Mouse (Mus musculus): Measurements from ENCODE around the gene Rbl1. TPM values are rescaled to one million over a fixed set of nuclear protein-coding genes. Genes with fewer than 3 reads are reported as not detected.
"Not testable (repeated sequence)": the region's sequence is repeated elsewhere in the genome, so short reads cannot be mapped to it uniquely, and the experiment has no call there.

The Rbl1 gene
- 1 to 10 TPM; 2.0 to 2.1 TPM for total RNA-seq (2021)
- 0.84 and 1.7 TPM in 2 replicates for polyA plus RNA-seq (2012; rRNA removed)
- long read RNA-seq, full-length matches to known transcripts: 1 of 1 reads
- long read RNA-seq, partial matches to known transcripts: 0 of 1 reads
- long read RNA-seq, other reads (novel, unspliced or antisense): 0 of 1 reads

- 1% methylated on average over 73 of the region's 73 CpGs for WGBS
- intact Hi-C loops (cut with DNase I): loop anchor here (2.0 to 5.0 kb wide), 3 partner anchors 54 to 73 kb away; partner anchors contain the start of genes Mroh8, Rpn2 and Samhd1
- H3K4me1 ChIP-seq (ENCODE audit: control insufficient read depth, insufficient read depth, low read length): no peaks in the 10 kb centered on the region; the same call in none of the 2 replicates
- peak; percentile 92 to 93 for DNase-seq
- H3K27me3 ChIP-seq (ENCODE audit: control insufficient read depth, insufficient read depth, low read length): no peaks in the 10 kb centered on the region
- no peaks in the 10 kb centered on the region for H3K79me2 ChIP-seq (replicated peaks; ENCODE audit: control insufficient read depth, insufficient read depth, low read length)
- H3K9ac ChIP-seq (ENCODE audit: low read depth, low read length): peak within 1 kb of the TSS; percentile 90
- peaks cover 2% of the 10 kb centered on the region; the same call in 1 of the 2 replicates for H3K36me3 ChIP-seq (ENCODE audit: control insufficient read depth, insufficient read depth, low read length)
- TF ChIP-seq EP300 (IDR thresholded peaks at IDR 0.05; ENCODE audit: insufficient read depth, low read depth, low read length) (peak; percentile 53; the same call in 1 of the 2 replicates), POLR2A (IDR thresholded peaks at IDR 0.05; ENCODE audit: insufficient read depth, low read depth, low read length) (peak; percentile 73), CTCF (IDR thresholded peaks at IDR 0.05) (peak; percentile 48)
- H3K27ac ChIP-seq: peak within 1 kb of the TSS; percentile 81
- peak within 1 kb of the TSS; percentile 96 for H3K4me3 ChIP-seq
Observed at GRCm38 (mm10) chr2:157204366-157205218, at the start of gene Rbl1. Rbl1 (minus strand) TSS chr2:157204534.

DNA sequence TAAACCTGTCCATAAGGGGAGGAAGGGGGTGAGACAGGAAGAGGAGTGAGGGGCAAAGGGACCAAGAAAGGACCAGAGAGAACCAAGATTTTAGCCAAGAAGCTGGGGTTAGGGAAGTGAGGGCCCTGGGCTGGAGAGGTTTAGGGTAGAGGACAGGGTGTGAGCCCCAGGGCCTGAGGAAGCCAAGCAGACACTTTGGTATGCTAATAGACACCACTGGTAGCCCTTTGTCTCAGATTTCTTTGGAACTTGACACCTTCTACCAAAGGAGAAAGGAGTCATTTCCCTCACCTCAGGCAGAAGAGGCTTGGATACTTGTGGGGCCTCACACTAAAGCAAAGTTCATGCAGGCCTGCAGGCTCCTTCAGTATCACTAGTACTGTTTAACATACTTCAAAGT is 43.8 kb upstream of the Rbl1 start:
- DNase-seq: no peak
- intact Hi-C loops (cut with DNase I): no loop called here
- Histone ChIP-seq H3K79me2 (replicated peaks; ENCODE audit: control insufficient read depth, insufficient read depth, low read length) (no peaks in the 10 kb centered on the region), H3K36me3 (ENCODE audit: control insufficient read depth, insufficient read depth, low read length) (no peaks in the 10 kb centered on the region), H3K27me3 (ENCODE audit: control insufficient read depth, insufficient read depth, low read length) (no peaks in the 10 kb centered on the region; the same call in 1 of the 2 replicates), H3K4me1 (ENCODE audit: control insufficient read depth, insufficient read depth, low read length) (no peaks in the 10 kb centered on the region), H3K27ac (no peak overlapping the region), H3K4me3 (no peak overlapping the region), H3K9ac (ENCODE audit: low read depth, low read length) (no peak overlapping the region)
- TF ChIP-seq EP300 (IDR thresholded peaks at IDR 0.05; ENCODE audit: insufficient read depth, low read depth, low read length) (no peak), POLR2A (IDR thresholded peaks at IDR 0.05; ENCODE audit: insufficient read depth, low read depth, low read length) (no peak), CTCF (IDR thresholded peaks at IDR 0.05) (no peak)

- Histone ChIP-seq H3K27me3 (ENCODE audit: control insufficient read depth, insufficient read depth, low read length) (no peaks in the 10 kb centered on the region), H3K9ac (ENCODE audit: low read depth, low read length) (no peak overlapping the region), H3K27ac (no peak overlapping the region), H3K4me3 (no peak overlapping the region), H3K79me2 (replicated peaks; ENCODE audit: control insufficient read depth, insufficient read depth, low read length) (no peaks in the 10 kb centered on the region), H3K36me3 (ENCODE audit: control insufficient read depth, insufficient read depth, low read length) (no peaks in the 10 kb centered on the region), H3K4me1 (ENCODE audit: control insufficient read depth, insufficient read depth, low read length) (no peaks in the 10 kb centered on the region)
- intact Hi-C loops (cut with DNase I): no loop called here
- no peak for DNase-seq
- WGBS: 67% methylated on average over 2 of the region's 2 CpGs
- TF ChIP-seq EP300 (IDR thresholded peaks at IDR 0.05; ENCODE audit: insufficient read depth, low read depth, low read length): no peak
- no peak for TF ChIP-seq POLR2A (IDR thresholded peaks at IDR 0.05; ENCODE audit: insufficient read depth, low read depth, low read length)
- TF ChIP-seq CTCF (IDR thresholded peaks at IDR 0.05): no peak
Observed at GRCm38 (mm10) chr2:157245603-157246002, 41.3 kb upstream of the Rbl1 start.

GRCm38 (mm10) chr2:157245001-157245400 is 40.7 kb upstream of the Rbl1 start:
- WGBS: 39% methylated on average over 5 of the region's 5 CpGs

DNA sequence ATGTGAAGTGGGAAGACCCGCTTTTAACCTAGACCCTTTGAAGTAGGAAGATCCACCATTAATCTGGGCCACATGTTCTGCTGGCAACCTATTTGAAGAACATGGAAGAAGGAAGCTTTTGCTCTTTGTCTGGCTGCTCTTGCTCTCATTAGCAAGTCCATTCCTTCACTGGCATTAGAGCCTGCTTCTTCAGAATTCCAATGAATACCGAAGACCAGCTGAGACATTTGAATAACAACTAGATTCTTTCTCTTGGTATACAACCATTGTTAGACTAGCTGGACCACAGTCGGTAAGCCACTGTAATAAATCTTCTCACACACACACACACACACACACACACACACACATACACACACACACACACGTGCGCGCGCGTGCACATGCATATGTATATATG is 31.6 kb upstream of the Rbl1 start:
- 89% methylated on average over 8 of the region's 8 CpGs for WGBS
- H3K9ac ChIP-seq (ENCODE audit: low read depth, low read length): no peak overlapping the region
- no peak for DNase-seq

More at GRCm38 (mm10) chr2:157245001-157245400, 40.7 kb upstream of the Rbl1 start:
- Histone ChIP-seq H3K9ac (ENCODE audit: low read depth, low read length) (no peak overlapping the region), H3K27ac (no peak overlapping the region), H3K4me3 (no peak overlapping the region), H3K36me3 (ENCODE audit: control insufficient read depth, insufficient read depth, low read length) (no peaks in the 10 kb centered on the region), H3K4me1 (ENCODE audit: control insufficient read depth, insufficient read depth, low read length) (no peaks in the 10 kb centered on the region), H3K27me3 (ENCODE audit: control insufficient read depth, insufficient read depth, low read length) (no peaks in the 10 kb centered on the region), H3K79me2 (replicated peaks; ENCODE audit: control insufficient read depth, insufficient read depth, low read length) (no peaks in the 10 kb centered on the region)
- no peak for DNase-seq
- TF ChIP-seq CTCF (IDR thresholded peaks at IDR 0.05) (no peak), EP300 (IDR thresholded peaks at IDR 0.05; ENCODE audit: insufficient read depth, low read depth, low read length) (no peak), POLR2A (IDR thresholded peaks at IDR 0.05; ENCODE audit: insufficient read depth, low read depth, low read length) (no peak)
- intact Hi-C loops (cut with DNase I): no loop called here

DNA sequence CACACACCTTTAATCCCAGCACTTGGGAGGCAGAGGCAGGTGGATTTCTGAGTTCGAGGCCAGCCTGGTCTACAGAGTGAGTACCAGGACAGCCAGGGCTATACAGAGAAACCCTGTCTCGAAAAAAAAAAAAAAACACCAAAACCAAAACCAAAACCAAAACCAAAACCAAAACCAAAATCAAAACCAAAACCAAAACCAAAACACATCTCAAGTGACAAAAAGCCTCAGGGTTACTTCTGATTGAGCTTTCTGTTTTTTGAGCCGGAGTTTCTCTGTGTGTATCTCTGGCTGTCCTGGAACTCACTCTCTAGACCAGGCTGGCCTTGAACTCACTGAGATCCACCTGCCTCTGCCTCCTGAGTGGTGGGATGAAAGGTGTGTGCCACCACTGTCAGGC is 17.6 kb upstream of the Rbl1 start:
- H3K4me1 ChIP-seq (ENCODE audit: control insufficient read depth, insufficient read depth, low read length); H3K36me3 ChIP-seq (ENCODE audit: control insufficient read depth, insufficient read depth, low read length); H3K9ac ChIP-seq (ENCODE audit: low read depth, low read length); H3K27me3 ChIP-seq (ENCODE audit: control insufficient read depth, insufficient read depth, low read length); intact Hi-C loops (cut with DNase I); H3K4me3 ChIP-seq; DNase-seq; H3K79me2 ChIP-seq (replicated peaks; ENCODE audit: control insufficient read depth, insufficient read depth, low read length); H3K27ac ChIP-seq: not testable (repeated sequence)
- 89% methylated on average over 3 of the region's 3 CpGs for WGBS

More for the DNA sequence above, 31.6 kb upstream of the Rbl1 start:
- Histone ChIP-seq H3K4me3 (no peak overlapping the region), H3K79me2 (replicated peaks; ENCODE audit: control insufficient read depth, insufficient read depth, low read length) (no peaks in the 10 kb centered on the region), H3K27ac (no peak overlapping the region), H3K4me1 (ENCODE audit: control insufficient read depth, insufficient read depth, low read length) (no peaks in the 10 kb centered on the region), H3K27me3 (ENCODE audit: control insufficient read depth, insufficient read depth, low read length) (no peaks in the 10 kb centered on the region), H3K36me3 (ENCODE audit: control insufficient read depth, insufficient read depth, low read length) (no peaks in the 10 kb centered on the region)
- intact Hi-C loops (cut with DNase I): no loop called here
- TF ChIP-seq POLR2A (IDR thresholded peaks at IDR 0.05; ENCODE audit: insufficient read depth, low read depth, low read length): no peak
- TF ChIP-seq EP300 (IDR thresholded peaks at IDR 0.05; ENCODE audit: insufficient read depth, low read depth, low read length): no peak
- TF ChIP-seq CTCF (IDR thresholded peaks at IDR 0.05): no peak
